Mouse (Mus musculus) olfactory bulb, adult 2 months (tissue): ENCODE data around the gene Ndufv2. TPM values are rescaled to one million over a fixed set of nuclear protein-coding genes. Genes with fewer than 3 reads are reported as not detected.

Experiments used
- H3K27ac ChIP-seq: fragments of 200-500 bp; 2 replicates; pipeline ENCODE4 v1.5.1; 2012; ENCODE audit warnings: low read depth, low read length; ENCODE audit not compliant: insufficient read depth
- H3K4me1 ChIP-seq: fragments of 200-500 bp; 2 replicates; pipeline ENCODE4 v1.6.1; 2012; ENCODE audit warnings: low read length; ENCODE audit not compliant: control insufficient read depth, insufficient read depth
- H3K4me3 ChIP-seq: fragments of 200-500 bp; 2 replicates; pipeline ENCODE4 v1.5.1; 2012; ENCODE audit warnings: mild to moderate bottlenecking, low read depth, low read length, moderate library complexity; ENCODE audit not compliant: insufficient read depth
- CTCF ChIP-seq: fragments of 200-500 bp; IDR thresholded peaks from 2 replicates; pipeline ENCODE4 v1.5.1; 2012; ENCODE audit warnings: low read depth, mild to moderate bottlenecking, low read length, moderate library complexity; ENCODE audit not compliant: insufficient read depth
- POLR2A ChIP-seq: fragments of 200-500 bp; IDR thresholded peaks from 2 replicates; pipeline ENCODE4 v1.6.1; 2012; ENCODE audit warnings: mild to moderate bottlenecking, low read depth, low read length, moderate library complexity; ENCODE audit not compliant: insufficient read depth
- WGBS: fragments of 180-500 bp; shearing (Covaris S2); methylation state at CpG from one replicate; pipeline ENCODE4 v1.1.7; 2018; 5-methylcytosine and 5-hydroxymethylcytosine counted together
- polyA plus RNA-seq: library from polyadenylated mRNA; stranded (reverse); fragments of >200 nt; gene quantifications from 2 replicates; pipeline ENCODE4 v1.2.4, GENCODE M21; 2012; ENCODE audit warnings: low replicate concordance; ENCODE audit not compliant: missing spikeins, insufficient read depth, insufficient read length

Ndufv2 gene
- polyA plus RNA-seq, 1 experiment, result not detected

GRCm38 (mm10) chr17:66033239-66033638 lies 68.1 kb downstream of the Ndufv2 start:
- TF ChIP-seq CTCF, result no peak
- no peak for TF ChIP-seq POLR2A
- WGBS, result 77% methylated on average over 5 of the region's 5 CpGs

DNA sequence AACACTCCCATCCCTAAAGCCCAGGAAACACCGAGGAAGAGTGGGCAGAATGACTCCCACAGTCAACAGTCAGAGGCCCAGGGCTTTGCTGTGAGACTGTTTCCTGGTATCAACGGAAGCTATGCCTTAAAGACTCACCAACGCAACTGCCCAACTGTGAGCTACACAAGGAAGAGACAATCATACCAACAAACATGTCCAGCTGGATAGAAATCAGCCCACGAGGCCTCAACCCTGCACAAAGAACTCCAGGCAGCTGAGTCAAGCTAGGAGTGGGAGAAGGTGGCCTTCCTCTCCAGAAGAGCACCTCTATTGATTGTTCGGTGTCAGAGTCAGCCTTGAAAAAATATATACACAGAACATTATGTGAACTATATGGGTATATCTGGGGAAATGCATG lies 69.4 kb downstream of the Ndufv2 start:
- Histone ChIP-seq H3K4me3 (no peak overlapping the region), H3K4me1 (peaks cover 3% of the 10 kb centered on the region; the same call in 1 of the 2 replicates), H3K27ac (no peak overlapping the region)
- 78% methylated on average over 5 of the region's 5 CpGs for WGBS
- TF ChIP-seq CTCF (no peak), POLR2A (no peak)

More at GRCm38 (mm10) chr17:66033239-66033638, 68.1 kb downstream of the Ndufv2 start:
- Histone ChIP-seq H3K4me3 (no peak overlapping the region), H3K4me1 (peaks cover 3% of the 10 kb centered on the region; the same call in 1 of the 2 replicates), H3K27ac (no peak overlapping the region)

Other genes starting within 250 kb of the Ndufv2 start
- not detected in 2 replicates for gene Ralbp1, start 215.8 kb downstream of the Ndufv2 start, polyA plus RNA-seq
- not detected in 2 replicates for gene Twsg1, start 150.3 kb downstream of the Ndufv2 start, polyA plus RNA-seq
- gene Ankrd12, start 24.5 kb downstream of the Ndufv2 start, polyA plus RNA-seq, result 70.3 TPM in 1 of 2 replicates, not detected in the other
- gene Washc1, start 10.0 kb upstream of the Ndufv2 start, polyA plus RNA-seq, result not detected in 2 replicates
- gene Ddx11, start 22.0 kb upstream of the Ndufv2 start, polyA plus RNA-seq, result not detected in 2 replicates